Mouse (Mus musculus): ENCODE measurements around the gene Ifna2. TPM values are rescaled to one million over a fixed set of nuclear protein-coding genes. Genes with fewer than 3 reads are reported as not detected.

Ifna2 gene
- polyA plus RNA-seq, 1 experiment: not detected

DNA sequence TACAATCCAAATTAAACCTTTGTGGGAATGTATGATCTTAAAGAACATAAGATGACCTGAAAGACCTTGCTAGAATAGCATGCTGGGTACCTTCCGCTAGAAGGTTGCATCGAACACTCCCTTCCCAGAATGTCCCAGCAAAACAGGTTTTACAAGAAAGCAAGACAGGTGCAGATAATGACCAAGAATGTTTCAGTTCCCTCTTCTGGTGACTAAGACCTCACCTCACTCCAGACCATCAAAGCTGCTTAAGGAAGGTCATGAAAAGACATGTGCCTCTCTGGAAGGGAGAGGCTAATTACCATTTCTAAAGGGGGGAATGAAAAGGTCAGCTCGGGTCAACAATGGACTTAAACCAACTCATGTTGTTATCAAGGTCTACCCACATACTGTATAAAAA, 30.1 kb downstream of the Ifna2 start:
- no peak for DNase-seq (ENCODE audit: low read depth)

DNA sequence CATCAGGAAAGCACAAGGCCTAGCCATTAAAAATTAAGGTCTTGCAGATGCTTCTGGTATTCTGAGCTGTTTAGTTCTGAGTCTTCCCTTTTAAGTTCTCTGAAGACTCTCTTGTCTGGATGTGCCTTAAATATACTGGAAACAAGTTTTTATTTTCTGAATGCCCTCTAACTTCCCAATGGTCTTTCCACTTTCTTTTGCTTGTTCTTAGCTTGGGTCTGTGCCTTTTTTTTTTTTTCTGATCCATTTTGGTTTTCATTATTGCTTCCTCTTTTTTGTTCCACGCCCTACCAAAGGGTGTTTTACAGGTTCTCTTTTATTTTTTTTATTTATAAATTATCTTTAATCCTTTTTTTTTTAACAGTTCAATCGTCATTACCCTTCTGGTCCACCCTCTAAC, 39.4 kb downstream of the Ifna2 start, which contains the start of gene Ifna13:
Ifna13 (minus strand) TSS at position 101 of the 400 bp plus-strand sequence.
- DNase-seq (ENCODE audit: low read depth): no peak

DNA sequence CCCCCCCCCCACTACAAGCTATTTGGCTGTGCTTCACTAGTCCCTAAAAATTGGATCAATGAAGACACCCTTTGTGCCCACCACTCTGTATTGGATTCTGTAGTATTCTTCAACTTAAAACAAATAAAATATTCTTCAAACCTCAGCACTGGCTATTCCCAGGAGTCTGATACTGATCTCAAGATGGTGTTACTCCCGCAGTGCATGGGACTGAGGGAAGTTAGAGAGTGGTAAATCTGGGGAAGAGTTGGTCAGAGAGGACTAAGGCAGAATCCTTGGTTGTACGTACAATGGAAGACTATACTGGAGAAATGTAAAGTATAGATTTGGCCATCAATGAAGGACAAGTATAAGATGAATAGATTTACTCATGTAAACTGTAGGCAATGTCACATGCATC, 41.2 kb downstream of the Ifna2 start:
- no peak for DNase-seq (ENCODE audit: low read depth)

DNA sequence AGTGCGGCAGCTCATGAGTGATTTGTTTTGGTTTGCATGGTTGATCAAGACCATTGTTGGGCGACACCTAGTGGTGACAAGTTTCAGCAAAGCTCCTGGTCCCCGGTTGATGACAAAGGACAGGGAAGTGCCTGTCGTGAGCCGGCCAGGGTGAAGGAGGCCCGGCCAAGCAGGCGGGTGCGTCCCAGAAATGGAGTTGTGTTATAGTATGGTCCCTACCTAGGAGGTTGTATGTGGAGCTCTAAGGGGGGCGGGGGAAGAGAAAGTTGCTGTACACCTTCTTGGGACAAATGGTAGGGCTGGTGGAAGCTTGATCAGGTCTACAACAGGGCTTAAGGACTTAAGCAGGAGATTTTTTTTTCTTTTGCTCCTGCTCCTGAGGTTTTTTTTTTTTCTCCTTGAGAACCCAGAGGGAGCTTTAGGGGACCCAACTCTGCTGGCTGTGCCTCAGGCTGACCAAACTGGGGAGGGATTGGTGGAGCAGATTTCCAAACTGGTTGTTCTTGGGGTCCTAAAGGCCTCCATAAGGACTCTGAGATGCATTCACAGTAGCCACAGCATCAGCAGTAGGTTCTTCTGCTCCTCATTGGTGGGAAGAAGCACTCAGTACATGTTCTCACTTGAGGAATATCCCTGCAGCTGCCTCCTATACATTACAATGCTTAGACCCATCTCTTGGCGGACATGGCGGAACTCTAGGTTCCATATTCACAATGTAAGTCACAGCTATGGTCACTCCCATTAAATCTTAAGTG, 42.5 kb downstream of the Ifna2 start:
- peak; percentile 86 for DNase-seq (ENCODE audit: low read depth)

DNA sequence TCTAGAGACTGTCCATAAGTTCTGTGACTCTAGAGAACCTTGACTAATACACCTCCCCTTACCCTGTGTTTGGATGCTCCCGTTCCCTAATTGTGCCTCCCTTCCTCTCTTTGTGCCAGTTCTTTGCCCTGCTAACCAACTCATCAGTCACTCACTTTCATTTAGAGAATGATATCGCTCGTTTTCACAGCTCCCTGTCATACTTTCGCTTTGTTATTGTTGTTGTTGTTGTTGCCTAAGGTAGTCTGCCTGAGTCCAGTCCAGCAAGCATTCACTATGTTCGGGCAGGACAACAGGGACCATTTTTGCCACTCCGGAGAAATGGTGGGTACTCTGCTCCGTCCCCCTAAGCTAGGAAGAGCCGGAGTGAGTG, 43.0 kb downstream of the Ifna2 start:
- no peak for DNase-seq (ENCODE audit: low read depth)

DNA sequence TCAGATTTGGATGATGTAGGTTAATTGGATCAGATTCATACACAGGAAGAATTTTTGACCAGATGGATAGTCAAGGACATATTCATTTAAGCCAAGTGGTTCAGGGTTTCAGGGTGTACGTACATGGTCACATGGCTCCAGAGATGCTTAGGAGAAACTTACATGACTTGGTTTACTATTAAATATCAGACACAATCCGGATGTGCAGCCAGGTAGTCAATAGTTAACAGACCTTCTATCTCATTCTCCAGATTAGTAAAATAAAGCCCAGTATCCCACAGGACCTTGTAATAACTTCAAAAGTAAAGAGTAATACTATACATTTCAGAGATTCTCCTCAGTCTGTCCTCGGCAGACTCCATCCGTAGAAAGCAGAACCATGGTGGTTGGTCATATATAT, 49.4 kb downstream of the Ifna2 start, which contains the start of gene C87499:
C87499 (minus strand) TSS at position 101 of the 400 bp plus-strand sequence.
- DNase-seq (ENCODE audit: low read depth): no peak

Other genes with a start within 250 kb of the Ifna2 start
- 5.4 and 8.3 TPM in 2 replicates for gene Hacd4, start 245.0 kb downstream of the Ifna2 start, polyA plus RNA-seq (2012; rRNA removed)
- not detected in 2 replicates for gene Ifnb1, start 161.1 kb downstream of the Ifna2 start, polyA plus RNA-seq (2012; rRNA removed)
- gene Ifna15, start 125.7 kb downstream of the Ifna2 start, polyA plus RNA-seq (2012; rRNA removed): not detected in 2 replicates
- gene Ifna14, start 112.1 kb downstream of the Ifna2 start, polyA plus RNA-seq (2012; rRNA removed): not detected in 2 replicates
- gene Ifna9, start 91.5 kb downstream of the Ifna2 start, polyA plus RNA-seq (2012; rRNA removed): not detected in 2 replicates
- gene Ifna12, start 80.5 kb downstream of the Ifna2 start, polyA plus RNA-seq (2012; rRNA removed): not detected in 2 replicates
- gene C87499, start 49.5 kb downstream of the Ifna2 start, polyA plus RNA-seq (2012; rRNA removed): not detected in 2 replicates
- gene Ifna13, start 39.5 kb downstream of the Ifna2 start, polyA plus RNA-seq (2012; rRNA removed): not detected in 2 replicates
- not detected in 2 replicates for gene Ifna16, start 7.0 kb downstream of the Ifna2 start, polyA plus RNA-seq (2012; rRNA removed)
- not detected in 2 replicates for gene Ifnab, start 7.4 kb upstream of the Ifna2 start, polyA plus RNA-seq (2012; rRNA removed)
- 0.84 and 0.86 TPM in 2 replicates for gene Gm26566, start 37.9 kb upstream of the Ifna2 start, polyA plus RNA-seq (2012; rRNA removed)
- 14.9 and 20.2 TPM in 2 replicates for gene Klhl9, start 38.6 kb upstream of the Ifna2 start, polyA plus RNA-seq (2012; rRNA removed)
- gene Gm13271, start 71.0 kb upstream of the Ifna2 start, polyA plus RNA-seq (2012; rRNA removed): 0.35 TPM in 1 of 2 replicates, not detected in the other
- not detected in 2 replicates for gene Gm13283, start 76.2 kb upstream of the Ifna2 start, polyA plus RNA-seq (2012; rRNA removed)
- gene Gm13290, start 89.9 kb upstream of the Ifna2 start, polyA plus RNA-seq (2012; rRNA removed): not detected in 2 replicates
- gene Gm13289, start 93.0 kb upstream of the Ifna2 start, polyA plus RNA-seq (2012; rRNA removed): not detected in 2 replicates
- gene Gm13272, start 95.9 kb upstream of the Ifna2 start, polyA plus RNA-seq (2012; rRNA removed): not detected in 2 replicates
- gene Ifnz, start 98.2 kb upstream of the Ifna2 start, polyA plus RNA-seq (2012; rRNA removed): 0.07 TPM in 1 of 2 replicates, not detected in the other
- not detected in 2 replicates for gene Gm13276, start 101.8 kb upstream of the Ifna2 start, polyA plus RNA-seq (2012; rRNA removed)
- gene Gm13277, start 104.7 kb upstream of the Ifna2 start, polyA plus RNA-seq (2012; rRNA removed): not detected in 2 replicates
- gene Gm13278, start 107.6 kb upstream of the Ifna2 start, polyA plus RNA-seq (2012; rRNA removed): not detected in 2 replicates
- not detected in 2 replicates for gene Gm13275, start 110.6 kb upstream of the Ifna2 start, polyA plus RNA-seq (2012; rRNA removed)
- not detected in 2 replicates for gene Gm13279, start 113.5 kb upstream of the Ifna2 start, polyA plus RNA-seq (2012; rRNA removed)
- not detected in 2 replicates for gene Gm13285, start 115.8 kb upstream of the Ifna2 start, polyA plus RNA-seq (2012; rRNA removed)
- not detected in 2 replicates for gene Gm13287, start 119.3 kb upstream of the Ifna2 start, polyA plus RNA-seq (2012; rRNA removed)
- not detected in 2 replicates for gene Gm13288, start 121.6 kb upstream of the Ifna2 start, polyA plus RNA-seq (2012; rRNA removed)
- not detected in 2 replicates for gene Ifna7, start 132.3 kb upstream of the Ifna2 start, polyA plus RNA-seq (2012; rRNA removed)
- gene Ifna11, start 136.0 kb upstream of the Ifna2 start, polyA plus RNA-seq (2012; rRNA removed): not detected in 2 replicates
- gene Ifna6, start 143.5 kb upstream of the Ifna2 start, polyA plus RNA-seq (2012; rRNA removed): not detected in 2 replicates
- not detected in 2 replicates for gene Ifna5, start 151.6 kb upstream of the Ifna2 start, polyA plus RNA-seq (2012; rRNA removed)
- gene Ifna4, start 157.9 kb upstream of the Ifna2 start, polyA plus RNA-seq (2012; rRNA removed): not detected in 2 replicates
- not detected in 2 replicates for gene Ifna1, start 166.2 kb upstream of the Ifna2 start, polyA plus RNA-seq (2012; rRNA removed)
- not detected in 2 replicates for gene Ifne, start 196.3 kb upstream of the Ifna2 start, polyA plus RNA-seq (2012; rRNA removed)

Measured in gonadal fat pad, adult 2 months (tissue).